Mouse (Mus musculus) forebrain, postnatal 0 days (tissue): Measurements from ENCODE around the gene Rgs21. TPM values are rescaled to one million over a fixed set of nuclear protein-coding genes. Genes with fewer than 3 reads are reported as not detected.

Source experiments
- ATAC-seq: fragments of 200-750 bp; cut with Nextera tagmentation; 2 replicates; pipeline ENCODE4 v1.8.0; 2017; ENCODE audit warnings: mild to moderate bottlenecking, moderate library complexity
- DNase-seq: peaks from one replicate; pipeline ENCODE4 v3.0.0-alpha.2; 2015
- H3K27ac ChIP-seq: fragments of 300-500 bp; sonication (generic); 2 replicates; pipeline ENCODE4 v1.5.1; 2014; ENCODE audit warnings: low read depth, mild to moderate bottlenecking, antibody characterized with exemption, low read length, moderate library complexity, mixed read lengths
- H3K27me3 ChIP-seq: fragments of 300-500 bp; sonication (generic); 2 replicates; pipeline ENCODE4 v1.6.1; 2014; ENCODE audit warnings: mild to moderate bottlenecking, low read length, mixed read lengths; ENCODE audit not compliant: insufficient read depth
- H3K36me3 ChIP-seq: fragments of 300-500 bp; sonication (generic); 2 replicates; pipeline ENCODE4 v1.6.1; 2014; ENCODE audit warnings: mild to moderate bottlenecking, moderate library complexity; ENCODE audit not compliant: insufficient read depth
- H3K4me1 ChIP-seq: fragments of 300-500 bp; sonication (generic); 2 replicates; pipeline ENCODE4 v1.6.1; 2014; ENCODE audit warnings: antibody characterized with exemption; ENCODE audit not compliant: insufficient read depth
- H3K4me2 ChIP-seq: fragments of 300-500 bp; sonication (generic); 2 replicates; pipeline ENCODE4 v1.6.1; 2014; ENCODE audit warnings: low read depth, mild to moderate bottlenecking, moderate library complexity
- H3K4me3 ChIP-seq: fragments of 300-500 bp; sonication (generic); 2 replicates; pipeline ENCODE4 v1.5.1; 2014; ENCODE audit warnings: low read depth, low read length, mixed read lengths
- H3K9ac ChIP-seq: fragments of 300-500 bp; sonication (generic); 2 replicates; pipeline ENCODE4 v1.6.1; 2014; ENCODE audit warnings: mild to moderate bottlenecking
- H3K9me3 ChIP-seq: fragments of 300-500 bp; sonication (generic); 2 replicates; pipeline ENCODE4 v1.6.1; 2016; ENCODE audit warnings: low read length
- CTCF ChIP-seq: sonication (generic); IDR thresholded peaks from 2 replicates; pipeline ENCODE4 v1.5.1; 2016; ENCODE audit warnings: antibody characterized with exemption, control low read depth, low read depth
- WGBS: fragments of 180-500 bp; shearing (Covaris S2); extraction: QIAGEN DNeasy Blood & Tissue Kit; methylation state at CpG from one replicate; pipeline ENCODE4 v1.1.7; 2014; 5-methylcytosine and 5-hydroxymethylcytosine counted together
- polyA plus RNA-seq: library from polyadenylated mRNA; unstranded; fragments of >200 nt; fragmentation: Nextera tagmentation; extraction: Ambion mirVana; gene quantifications from 2 replicates; pipeline ENCODE4 v1.2.1, GENCODE M21; 2015
- total RNA-seq: library from RNA; depleted of rRNA; stranded (reverse); fragments of >200 nt; gene quantifications from 2 replicates; pipeline ENCODE4 v1.2.3, GENCODE M21; 2014; rRNA removed

The Rgs21 gene
- total RNA-seq (not detected in 2 replicates), polyA plus RNA-seq (not detected in 2 replicates)

DNA sequence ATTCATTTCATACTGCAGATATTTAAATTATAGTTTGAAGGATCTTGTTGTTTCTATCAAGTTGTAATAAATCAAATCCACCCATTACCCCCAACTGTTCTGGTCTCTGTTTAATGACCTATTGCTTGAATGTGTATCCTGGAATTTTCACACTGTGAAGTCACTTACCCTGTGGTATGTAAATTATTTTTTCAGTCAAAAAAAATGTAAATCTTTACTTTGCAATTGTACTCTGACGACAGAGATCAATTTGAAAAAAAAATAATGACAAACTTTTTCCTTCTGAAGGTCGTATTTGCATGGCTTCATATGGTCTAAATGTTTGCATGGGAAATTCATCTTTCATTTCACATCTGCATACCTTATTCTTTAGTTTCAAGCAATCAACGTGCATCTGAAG, at the start of gene Rgs21:
Gene Rgs21, minus strand, starts transcription at position 101 of the 400 bp plus-strand sequence.
- TF ChIP-seq CTCF = no peak
- no peaks in the 10 kb centered on the region for H3K36me3 ChIP-seq

DNA sequence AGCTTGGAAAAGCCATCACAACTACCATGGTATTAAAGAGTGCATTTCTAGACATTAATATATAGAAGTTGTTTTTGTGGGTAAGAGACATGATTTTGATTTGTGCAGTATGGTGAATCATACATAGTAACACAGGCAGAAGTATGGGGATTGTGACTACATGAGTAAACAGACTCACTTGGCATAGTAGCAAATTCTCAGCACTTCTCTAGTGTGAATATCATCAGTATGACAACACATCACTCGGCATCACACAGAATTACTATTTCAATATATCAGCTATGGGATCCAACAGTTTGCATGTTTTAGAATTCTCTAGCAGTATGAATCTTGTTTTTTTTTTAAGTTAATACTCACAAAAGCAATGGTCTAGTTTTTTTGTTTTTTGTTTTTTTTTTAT, 36.6 kb upstream of the Rgs21 start:
- Histone ChIP-seq H3K9me3 (no peaks in the 10 kb centered on the region), H3K27ac (no peak overlapping the region), H3K4me2 (no peak overlapping the region), H3K4me3 (no peak overlapping the region), H3K4me1 (no peaks in the 10 kb centered on the region), H3K27me3 (no peaks in the 10 kb centered on the region), H3K9ac (no peak overlapping the region), H3K36me3 (no peaks in the 10 kb centered on the region)
- ATAC-seq (no peak), DNase-seq (no peak)
- no peak for TF ChIP-seq CTCF
- WGBS = 86% methylated on average over 1 of the region's 1 CpGs

More for the DNA sequence above, at the start of gene Rgs21:
- WGBS = 70% methylated on average over 3 of the region's 3 CpGs
- DNase-seq (no peak), ATAC-seq (no peak)
- H3K9ac ChIP-seq = no peak within 1 kb of the TSS
- no peak within 1 kb of the TSS for H3K4me2 ChIP-seq
- no peak within 1 kb of the TSS for H3K27ac ChIP-seq
- no peaks in the 10 kb centered on the region for H3K4me1 ChIP-seq
- no peak within 1 kb of the TSS for H3K4me3 ChIP-seq
- H3K27me3 ChIP-seq = no peaks in the 10 kb centered on the region
- no peaks in the 10 kb centered on the region for H3K9me3 ChIP-seq

DNA sequence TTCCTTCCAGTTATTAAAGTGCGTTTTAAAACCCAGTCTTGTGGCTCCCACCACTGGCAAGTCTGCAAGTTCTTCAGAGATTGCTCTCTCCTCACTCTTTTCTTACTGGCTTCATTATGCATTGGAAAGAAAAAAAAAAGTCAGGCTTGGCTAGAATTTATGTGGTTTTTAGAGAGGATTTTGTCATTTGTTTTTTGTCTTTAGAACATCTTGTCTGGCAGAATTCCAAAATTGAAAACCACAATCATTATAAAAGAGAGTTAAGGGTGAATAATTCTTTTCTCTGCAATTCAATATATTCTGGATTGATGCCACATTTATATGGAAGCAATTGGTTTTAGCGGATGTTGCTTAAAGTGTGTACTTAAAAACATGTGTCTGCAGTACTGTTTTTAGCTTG, 35.5 kb upstream of the Rgs21 start:
- TF ChIP-seq CTCF = no peak
- Histone ChIP-seq H3K9ac (no peak overlapping the region), H3K4me1 (no peaks in the 10 kb centered on the region), H3K4me2 (no peak overlapping the region), H3K27ac (no peak overlapping the region), H3K4me3 (no peak overlapping the region), H3K9me3 (no peaks in the 10 kb centered on the region), H3K27me3 (no peaks in the 10 kb centered on the region), H3K36me3 (no peaks in the 10 kb centered on the region)
- 40% methylated on average over 2 of the region's 2 CpGs for WGBS
- DNase-seq = peak; percentile 15
- no peak for ATAC-seq

DNA sequence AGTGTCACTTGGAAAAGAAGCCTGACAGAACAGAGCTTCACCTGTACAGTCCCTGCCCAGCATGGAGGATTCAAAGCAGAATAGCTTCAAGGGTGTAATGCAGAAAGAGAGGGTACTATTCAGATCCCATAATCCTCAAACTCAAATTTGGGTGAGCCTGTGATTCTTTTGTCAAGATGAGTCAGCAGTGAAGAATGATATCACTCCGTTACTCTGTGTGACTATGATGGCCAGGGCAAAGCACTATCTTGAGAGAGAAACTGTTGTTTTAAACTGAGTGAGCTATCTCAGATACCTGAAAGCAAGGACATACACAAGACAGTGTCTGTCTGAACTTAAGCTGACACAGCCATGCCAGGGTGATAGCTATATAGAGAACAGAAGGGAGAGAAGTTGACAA, 11.9 kb upstream of the Rgs21 start:
- H3K27me3 ChIP-seq = no peaks in the 10 kb centered on the region
- no peaks in the 10 kb centered on the region for H3K4me1 ChIP-seq
- no peak overlapping the region for H3K4me3 ChIP-seq
- no peak overlapping the region for H3K9ac ChIP-seq
- H3K4me2 ChIP-seq = no peak overlapping the region
- H3K27ac ChIP-seq = no peak overlapping the region
- H3K9me3 ChIP-seq = no peaks in the 10 kb centered on the region
- no peaks in the 10 kb centered on the region for H3K36me3 ChIP-seq
- WGBS = 88% methylated on average over 1 of the region's 1 CpGs
- no peak for ATAC-seq
- no peak for TF ChIP-seq CTCF
- DNase-seq = no peak

DNA sequence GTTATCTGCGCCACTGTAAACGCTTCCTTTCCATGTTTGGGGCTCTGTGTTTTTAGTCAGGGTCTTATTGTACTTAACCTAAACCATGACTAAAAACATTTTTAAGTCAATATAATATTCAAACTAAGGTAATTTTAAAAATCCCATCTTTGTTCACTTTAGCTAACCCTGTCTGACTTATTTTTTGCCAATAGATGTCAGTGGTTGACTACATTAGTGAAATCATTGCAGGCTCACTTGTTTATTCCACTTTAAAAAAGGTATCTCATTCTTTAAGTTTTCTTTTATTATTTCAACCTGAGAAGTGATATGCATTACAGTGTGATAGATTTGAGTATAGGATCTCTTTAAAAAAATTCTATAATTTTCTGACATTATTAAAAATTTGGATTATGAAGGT, 5.5 kb upstream of the Rgs21 start:
- peak; percentile 58 for TF ChIP-seq CTCF
- H3K4me2 ChIP-seq = no peak overlapping the region
- H3K4me3 ChIP-seq = no peak overlapping the region
- H3K4me1 ChIP-seq = no peaks in the 10 kb centered on the region
- DNase-seq = peak; percentile 28
- no peaks in the 10 kb centered on the region for H3K27me3 ChIP-seq
- H3K9ac ChIP-seq = no peak overlapping the region
- no peaks in the 10 kb centered on the region for H3K9me3 ChIP-seq
- no peaks in the 10 kb centered on the region for H3K36me3 ChIP-seq
- ATAC-seq = no peak
- WGBS = 97% methylated on average over 2 of the region's 2 CpGs
- no peak overlapping the region for H3K27ac ChIP-seq

DNA sequence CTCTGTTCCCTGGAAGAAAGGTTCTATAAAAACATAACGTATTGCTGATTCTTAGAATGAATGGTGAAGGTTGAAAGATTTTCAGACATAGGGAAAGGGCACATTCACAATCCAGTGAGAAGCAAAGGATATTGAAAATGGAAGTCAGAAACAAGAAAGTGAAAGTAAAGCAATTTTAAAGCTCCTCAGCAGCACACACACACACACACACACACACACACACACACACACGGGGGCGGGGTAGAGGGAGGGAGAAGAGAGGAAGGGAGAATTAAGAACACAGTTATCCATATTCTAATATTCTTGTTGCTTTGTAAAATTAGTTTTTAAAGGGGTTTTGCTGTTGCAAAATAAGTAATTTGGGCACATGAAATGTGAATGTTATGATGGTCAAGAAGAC, 2.4 kb upstream of the Rgs21 start:
- Histone ChIP-seq H3K27ac (no peak overlapping the region), H3K9me3 (no peaks in the 10 kb centered on the region), H3K4me2 (no peak overlapping the region), H3K4me3 (no peak overlapping the region), H3K27me3 (no peaks in the 10 kb centered on the region), H3K36me3 (no peaks in the 10 kb centered on the region), H3K4me1 (no peaks in the 10 kb centered on the region), H3K9ac (no peak overlapping the region)
- no peak for DNase-seq
- no peak for ATAC-seq
- no peak for TF ChIP-seq CTCF
- 92% methylated on average over 3 of the region's 3 CpGs for WGBS

DNA sequence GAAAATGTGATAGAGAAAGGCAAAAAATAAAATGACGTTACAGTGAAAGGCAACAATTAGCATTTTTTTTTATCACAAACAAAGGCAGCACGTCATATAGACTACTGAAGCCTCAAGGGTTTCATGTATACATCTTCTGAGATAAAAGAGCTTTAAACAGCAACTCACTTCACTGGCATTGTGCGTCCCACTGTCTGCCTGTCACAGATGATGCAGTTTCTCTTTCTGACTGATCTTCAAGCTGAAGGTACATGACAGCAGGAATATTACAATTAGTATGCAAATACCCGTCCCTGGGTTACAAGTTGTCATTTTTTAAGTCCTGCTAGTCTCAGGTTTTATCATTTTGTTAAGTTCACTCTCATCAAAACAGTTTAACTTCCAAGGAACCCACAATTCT, 22.3 kb downstream of the Rgs21 start:
- Histone ChIP-seq H3K27ac (no peak overlapping the region), H3K36me3 (no peaks in the 10 kb centered on the region), H3K4me1 (no peaks in the 10 kb centered on the region), H3K9me3 (no peaks in the 10 kb centered on the region), H3K27me3 (no peaks in the 10 kb centered on the region), H3K4me3 (no peak overlapping the region), H3K4me2 (no peak overlapping the region), H3K9ac (no peak overlapping the region)
- DNase-seq (no peak), ATAC-seq (no peak)
- 54% methylated on average over 4 of the region's 4 CpGs for WGBS
- no peak for TF ChIP-seq CTCF
